Mouse (Mus musculus) frontal cortex, adult 2 months (tissue): ENCODE results near the gene Hc. TPM values are rescaled to one million over a fixed set of nuclear protein-coding genes. Genes with fewer than 3 reads are reported as not detected.

ENCODE experiments used
- DNase-seq, 2 experiments: peaks; one replicate each; pipeline ENCODE4 v3.0.0; 2022; ENCODE audit warnings: low spot score in 1 of 2; ENCODE audit errors: extremely low spot score in 1 of 2
- polyA plus RNA-seq: library from polyadenylated mRNA; depleted of rRNA; stranded (reverse); fragments of >200 nt; gene quantifications from 2 replicates; pipeline ENCODE4 v1.2.3, GENCODE M21; 2012; rRNA removed

The Hc gene
- polyA plus RNA-seq, 1 experiment: 0.48 TPM

DNA sequence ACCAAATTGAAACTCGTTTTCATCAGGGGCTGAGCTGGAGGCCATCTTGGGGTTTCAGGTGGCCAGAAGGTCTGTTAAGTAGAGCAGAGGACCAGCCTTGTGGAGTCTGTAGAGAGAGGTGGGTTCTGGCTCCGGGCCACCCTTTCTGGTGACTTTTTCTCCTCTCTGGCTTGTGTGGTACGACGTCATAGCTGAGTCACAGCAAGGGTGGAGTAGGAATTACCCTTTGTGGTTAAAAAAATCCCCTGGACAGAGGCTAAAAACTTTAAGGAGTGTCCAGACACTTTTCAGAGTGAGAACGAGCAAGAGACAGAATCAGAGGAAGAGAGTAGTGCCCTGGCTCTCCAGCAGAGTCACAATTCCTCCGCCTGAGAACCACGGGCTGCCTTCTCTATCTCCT, 103.2 kb downstream of the Hc start:
- DNase-seq: no peak

DNA sequence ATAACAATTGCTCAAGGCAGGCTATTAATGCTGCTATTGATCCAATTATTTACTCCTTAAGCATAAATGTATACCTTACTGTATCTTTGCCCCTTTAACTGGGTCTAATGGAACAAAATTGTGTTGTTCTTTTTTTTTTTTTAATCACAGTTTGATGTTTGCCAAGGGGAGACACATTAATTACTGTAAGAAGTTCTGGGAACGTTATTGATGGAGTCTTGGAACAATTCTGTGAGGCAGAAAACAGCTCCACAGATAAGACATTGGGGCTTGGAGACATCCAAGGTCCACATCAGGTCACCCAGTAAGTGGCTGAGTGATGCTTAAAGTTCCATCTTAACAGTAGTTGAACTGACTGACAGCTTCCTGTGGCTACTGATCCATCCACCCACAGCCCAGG, 103.8 kb downstream of the Hc start:
- DNase-seq: no peak

DNA sequence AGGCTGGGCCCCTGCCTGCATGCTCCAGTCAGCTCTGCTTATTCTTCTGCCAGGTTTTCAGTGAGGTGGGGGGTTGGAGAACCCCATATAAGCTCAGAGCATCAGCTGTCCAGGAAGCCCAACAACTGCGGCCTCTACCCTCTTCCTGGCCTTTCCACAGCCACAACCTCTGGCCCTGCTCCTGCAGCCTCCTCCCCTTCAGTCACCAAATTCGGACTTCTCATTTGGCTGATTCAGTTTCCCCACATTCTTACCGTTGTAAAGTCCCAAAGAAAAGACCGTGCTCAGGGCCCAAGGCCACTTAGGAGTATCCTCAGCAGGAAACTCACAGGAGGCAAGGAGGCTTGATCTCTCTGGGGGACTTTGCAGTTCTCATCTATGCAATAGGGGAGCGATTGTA, 104.3 kb downstream of the Hc start:
- DNase-seq: no peak

DNA sequence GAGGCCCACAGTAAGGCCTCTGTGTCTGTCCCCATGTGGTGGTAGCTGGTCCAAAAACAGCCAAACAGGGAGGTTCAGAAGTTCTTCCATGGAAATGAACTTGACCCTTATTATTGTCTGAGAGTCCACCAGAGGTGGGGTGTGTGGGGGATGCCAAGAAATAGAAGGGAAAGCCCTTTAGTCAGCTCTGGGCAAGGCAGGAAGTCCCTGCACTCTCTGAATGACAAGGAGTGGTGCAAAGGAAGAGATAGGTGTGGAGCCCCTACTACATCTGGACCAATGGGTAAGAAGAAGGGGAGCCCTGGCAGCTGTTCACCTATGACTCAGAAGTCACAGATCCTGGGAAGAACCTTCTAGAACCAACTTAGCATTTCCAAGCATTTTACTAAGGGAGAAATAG, 106.9 kb downstream of the Hc start:
- DNase-seq: no peak

DNA sequence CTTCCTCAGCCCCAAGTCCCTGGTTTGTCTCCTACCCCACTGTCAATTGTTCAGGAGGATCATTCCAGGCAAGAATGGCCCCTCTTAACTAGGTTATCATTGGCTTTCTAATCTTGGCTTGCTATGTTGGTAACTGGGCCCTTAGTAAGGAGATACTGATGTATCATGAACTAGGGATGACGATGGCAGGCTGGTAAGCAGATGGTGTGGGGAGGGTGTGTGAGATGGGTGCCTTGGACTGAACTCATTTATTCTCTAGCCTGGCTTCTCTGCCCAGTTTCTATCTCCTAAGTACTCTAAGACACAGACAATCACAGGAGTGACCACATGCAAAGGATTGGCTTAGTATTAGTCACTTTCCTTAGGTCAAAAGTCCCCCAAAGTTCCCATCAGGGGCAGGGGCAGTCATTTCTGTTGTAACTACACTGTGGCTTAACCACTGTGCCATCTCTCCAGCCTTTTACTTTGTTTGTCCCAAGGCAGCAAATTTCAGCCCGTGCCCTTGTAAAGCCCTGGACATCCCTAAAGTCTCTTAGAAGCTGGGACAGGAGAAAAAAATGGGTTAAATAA, 107.6 kb downstream of the Hc start:
- no peak for DNase-seq

DNA sequence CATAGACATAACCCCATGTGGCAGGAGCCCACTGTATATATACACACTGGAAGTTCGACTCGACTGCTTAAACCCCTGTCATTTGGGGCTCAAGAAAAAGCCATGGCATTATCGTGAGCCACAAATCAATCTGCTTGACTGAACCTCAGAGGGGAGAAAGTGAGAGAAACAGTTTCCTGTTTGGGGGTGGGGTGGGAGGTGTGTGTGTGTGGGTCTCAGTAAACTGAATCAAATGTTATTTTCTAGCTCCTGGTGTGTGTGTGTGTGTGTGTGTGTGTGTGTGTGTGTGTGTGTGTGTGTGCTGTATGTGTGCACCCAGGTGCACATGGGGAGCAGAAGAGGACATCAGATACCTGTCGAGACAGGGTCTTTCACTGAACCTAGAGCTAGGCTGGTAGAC, 108.2 kb downstream of the Hc start:
- DNase-seq: no peak

DNA sequence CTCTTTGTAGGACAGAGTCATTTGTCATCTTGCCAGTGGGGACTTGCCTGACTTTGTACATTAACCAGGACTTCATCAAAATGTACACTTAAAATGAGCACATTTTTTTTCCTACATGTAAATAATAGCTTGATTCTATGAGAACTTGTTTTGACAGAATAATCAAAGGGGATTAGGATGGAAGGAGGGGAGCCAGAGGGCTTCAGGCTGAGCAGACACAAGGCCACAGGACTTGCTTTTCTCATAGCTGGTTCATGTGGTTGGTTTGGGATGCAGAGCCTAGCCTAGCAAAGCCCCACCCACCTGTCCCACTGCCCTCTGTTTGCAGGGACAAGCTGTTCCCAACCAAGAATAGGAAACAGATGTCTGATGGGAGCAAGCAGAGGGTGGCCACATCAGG, 109.8 kb downstream of the Hc start:
- DNase-seq: no peak

DNA sequence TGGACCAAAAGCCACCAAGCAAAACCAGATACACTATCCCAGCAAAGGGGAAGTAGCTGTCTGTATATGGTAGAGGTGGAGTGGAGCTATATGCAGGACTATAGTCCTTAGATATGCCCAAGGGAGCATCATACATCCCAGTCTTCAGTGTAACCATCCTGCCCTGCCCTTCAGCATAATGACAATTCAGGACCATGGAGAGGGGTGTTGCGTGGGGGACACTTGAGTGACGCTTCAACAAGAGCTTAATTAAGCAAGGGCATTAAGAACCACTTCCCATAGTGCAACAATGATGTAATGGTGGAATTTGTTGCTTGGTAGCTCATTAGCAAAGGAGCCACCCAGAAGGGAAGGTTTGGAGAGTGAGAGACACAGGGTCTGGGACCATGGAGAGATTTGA, 112.6 kb downstream of the Hc start:
- no peak for DNase-seq

DNA sequence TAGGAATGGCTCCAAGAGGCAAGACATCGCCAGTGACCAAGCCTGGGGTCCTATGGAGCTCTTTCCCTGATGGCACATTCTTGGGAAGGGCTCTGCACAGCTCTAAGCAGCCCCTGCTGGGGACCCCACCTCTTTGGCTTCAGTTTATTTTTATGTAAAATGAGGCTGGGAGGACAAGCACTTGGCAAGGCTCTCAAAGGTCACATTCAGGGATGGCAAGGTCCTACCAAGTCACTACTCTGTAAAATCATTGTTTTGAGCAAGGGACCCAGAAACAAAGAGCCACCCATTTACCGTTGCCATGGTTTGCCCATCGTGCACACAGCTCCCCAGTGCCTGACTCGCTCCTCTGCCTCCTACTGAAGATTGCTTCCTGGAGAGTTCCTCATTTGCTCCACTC, 115.2 kb downstream of the Hc start:
- no peak for DNase-seq

DNA sequence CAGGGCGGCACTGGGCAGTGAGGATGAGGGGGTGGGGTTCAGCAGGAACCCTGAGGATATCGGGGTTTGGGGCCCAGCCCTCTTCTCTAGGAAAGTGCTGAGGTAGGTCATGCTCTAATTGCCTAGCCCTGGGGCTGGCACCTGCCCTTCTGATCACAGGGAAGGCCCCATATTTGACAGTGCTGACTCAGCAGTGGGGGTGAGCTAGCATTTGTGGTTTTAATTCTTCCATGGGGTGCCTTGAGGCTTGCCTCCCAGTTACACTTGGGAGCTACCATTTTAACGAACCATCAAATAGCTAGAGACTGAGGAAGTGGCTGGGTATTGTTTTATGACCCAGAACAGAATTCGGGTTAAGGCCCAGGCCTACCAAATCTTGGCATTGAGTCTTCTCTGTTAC, 115.7 kb downstream of the Hc start:
- no peak for DNase-seq

DNA sequence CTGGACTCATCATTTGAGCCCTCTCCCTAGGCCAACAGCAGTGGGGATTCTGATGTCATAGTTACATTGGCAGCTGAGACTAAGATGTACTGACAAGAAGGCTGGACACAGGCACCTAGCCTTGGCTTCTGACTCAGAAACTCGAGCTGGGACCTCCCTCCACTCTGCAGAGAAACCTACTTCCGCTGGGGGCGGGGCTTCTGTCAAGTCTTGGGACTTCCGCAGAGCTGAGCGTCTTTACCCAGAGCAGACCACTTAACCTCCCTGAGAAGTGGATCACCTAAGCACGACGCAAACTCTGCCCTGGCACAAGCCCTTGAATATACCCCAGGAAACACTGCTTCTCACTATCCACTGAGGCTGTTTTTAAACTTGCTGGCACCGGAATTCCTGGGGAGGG, 116.5 kb downstream of the Hc start:
- DNase-seq: no peak

DNA sequence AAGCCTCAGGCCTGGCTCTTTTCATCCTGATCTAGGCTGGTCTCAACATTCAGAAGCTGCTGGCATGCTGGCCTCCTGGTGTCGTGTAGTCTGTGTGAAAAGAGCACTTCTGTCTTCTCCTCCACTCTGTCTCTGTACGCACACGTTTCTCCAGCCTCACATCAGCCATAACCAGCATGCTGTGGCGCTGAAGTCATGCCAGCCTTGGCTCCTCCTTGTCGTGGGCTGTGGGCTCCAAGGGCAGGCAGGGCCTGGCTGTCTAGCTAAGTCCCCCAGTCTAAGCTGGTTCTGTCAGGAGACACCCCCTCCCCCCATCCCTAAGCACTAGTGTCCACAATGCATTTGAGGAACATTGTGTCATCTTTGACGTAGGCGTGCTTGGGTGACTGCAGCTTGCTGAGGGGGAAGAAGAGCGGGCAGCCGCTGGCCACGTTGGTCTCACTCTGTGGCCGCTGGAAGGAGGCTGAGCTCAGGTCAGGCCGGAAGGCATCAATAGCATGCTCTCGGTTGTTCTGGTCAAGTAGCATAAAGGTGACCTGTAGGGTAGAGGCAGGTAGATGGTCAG, 117.6 kb downstream of the Hc start:
- DNase-seq: no peak

DNA sequence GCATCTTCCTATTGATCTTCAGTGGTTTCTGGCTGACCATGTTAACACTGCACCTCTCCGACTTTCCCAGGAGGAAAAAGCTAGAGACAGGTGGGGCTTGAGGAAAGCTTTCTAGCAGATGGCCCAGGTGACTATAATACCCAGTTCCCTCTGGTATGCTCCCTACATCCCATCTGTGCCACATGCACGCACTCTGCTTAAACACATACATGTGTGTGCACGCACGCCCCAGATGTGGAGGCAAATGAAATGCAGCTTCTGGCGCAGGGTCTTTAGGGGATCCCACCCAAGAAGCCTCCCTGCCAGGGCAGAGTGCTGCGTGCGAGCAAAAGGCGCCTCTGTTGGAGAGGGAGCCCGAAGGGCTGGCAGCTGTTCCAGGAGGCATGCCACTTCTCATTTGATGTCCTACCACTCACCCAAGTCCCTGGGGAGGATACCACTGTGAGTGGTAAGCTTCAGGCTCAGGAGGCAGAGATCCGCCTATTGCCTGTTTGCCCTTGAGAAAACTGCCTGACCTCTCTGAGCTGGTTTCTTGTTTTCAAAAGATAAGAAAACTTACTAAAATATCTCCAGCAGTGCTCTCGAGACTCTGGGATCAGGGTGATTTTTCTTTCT, 120.1 kb downstream of the Hc start:
- DNase-seq: no peak

DNA sequence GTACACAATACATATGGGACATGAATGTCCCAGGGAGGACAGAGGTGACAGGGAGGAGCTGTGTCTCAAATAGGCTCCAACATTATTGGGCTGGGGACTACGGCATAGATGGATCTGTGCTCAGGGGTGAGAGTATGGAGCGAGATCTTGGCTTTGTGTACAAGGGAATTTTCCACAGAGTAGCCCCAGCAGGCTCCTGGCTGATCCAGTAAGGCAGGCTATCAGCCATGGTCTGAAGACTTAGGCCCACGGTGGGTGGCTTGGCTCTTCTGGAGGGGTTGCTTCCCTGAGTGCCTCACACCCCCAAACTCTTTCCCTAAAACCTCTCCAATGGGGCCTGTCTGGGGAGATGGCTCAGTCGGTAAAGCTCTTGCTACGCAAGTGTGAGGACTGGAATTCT, 121.0 kb downstream of the Hc start:
- no peak for DNase-seq

DNA sequence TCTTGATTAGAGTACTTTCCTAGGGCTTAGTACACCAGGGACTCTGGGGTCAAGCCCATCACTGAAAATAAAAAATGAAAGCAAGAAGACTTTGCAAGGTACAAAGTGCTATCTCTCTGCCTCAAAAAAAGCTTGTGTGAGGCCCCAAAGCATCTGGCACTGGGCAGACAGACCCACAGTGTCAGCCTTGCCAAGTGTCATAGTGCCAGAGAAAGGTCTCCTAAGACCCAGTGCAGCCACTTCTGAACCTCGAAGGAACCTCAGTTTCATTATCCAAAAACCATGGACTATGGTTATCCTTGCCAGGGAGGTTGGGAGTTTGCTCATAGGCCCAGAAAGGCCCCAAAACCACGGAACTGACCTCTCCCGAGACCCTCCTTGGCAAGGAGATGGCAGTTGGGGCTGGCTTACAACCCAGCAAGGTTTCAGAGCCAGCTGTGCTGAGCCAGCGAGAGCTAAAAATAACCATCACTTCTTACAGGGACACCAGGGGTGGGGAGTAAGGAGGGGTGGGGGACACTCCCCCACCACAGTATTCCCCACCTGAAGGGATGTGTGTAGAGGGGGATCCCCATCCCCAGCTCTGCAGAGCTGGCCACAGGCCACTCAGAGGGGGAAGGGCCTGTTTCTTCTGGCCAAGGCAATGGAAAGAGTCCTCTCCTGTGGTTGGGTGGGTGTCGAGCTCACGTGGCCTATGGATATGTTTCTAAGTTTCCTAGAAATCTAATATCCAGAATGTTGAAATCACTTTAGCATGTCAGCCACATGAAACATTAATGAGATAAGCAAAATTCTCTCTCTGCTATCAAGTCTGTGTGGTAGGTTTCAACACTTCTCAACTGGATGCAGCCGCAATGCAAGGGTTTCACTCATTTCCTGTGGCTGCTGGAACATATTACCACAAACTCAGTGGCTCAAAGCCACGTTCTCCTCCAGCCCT, 122.7 kb downstream of the Hc start:
- DNase-seq: no peak

DNA sequence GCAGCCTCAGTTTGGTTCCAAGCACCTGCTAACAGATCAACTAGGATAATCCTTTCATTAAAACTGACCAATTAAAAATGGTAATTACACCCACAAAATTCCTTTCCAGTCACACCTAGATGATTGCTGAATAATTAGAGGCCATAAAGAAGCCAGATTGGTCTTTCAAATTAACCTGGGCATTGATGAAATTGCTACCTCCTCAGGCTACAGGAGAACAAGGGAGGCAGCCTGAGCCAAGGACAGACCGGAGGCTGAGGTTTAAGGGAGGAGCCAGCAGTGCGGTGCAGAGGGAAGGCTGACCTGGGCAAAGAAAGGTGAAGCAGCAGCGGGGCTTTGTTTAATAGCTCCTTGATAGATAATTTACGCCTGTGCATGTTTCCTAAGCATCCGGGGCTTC, 123.8 kb downstream of the Hc start:
- no peak for DNase-seq

Other genes with a start within 250 kb of the Hc start
- gene Fbxw2, start 235.1 kb downstream of the Hc start, polyA plus RNA-seq: 76.5 and 80.3 TPM in 2 replicates
- not detected in 2 replicates for gene Gm34653, start 228.4 kb downstream of the Hc start, polyA plus RNA-seq
- 0.55 and 0.58 TPM in 2 replicates for gene Cutal, start 187.0 kb downstream of the Hc start, polyA plus RNA-seq
- gene Psmd5, start 186.5 kb downstream of the Hc start, polyA plus RNA-seq: 35.2 and 44.2 TPM in 2 replicates
- gene Phf19, start 147.4 kb downstream of the Hc start, polyA plus RNA-seq: 1.2 and 1.3 TPM in 2 replicates
- 3.5 and 4.8 TPM in 2 replicates for gene Traf1, start 99.7 kb downstream of the Hc start, polyA plus RNA-seq
- 0.69 and 0.74 TPM in 2 replicates for gene AI182371, start 40.1 kb upstream of the Hc start, polyA plus RNA-seq
- 15.0 and 15.9 TPM in 2 replicates for gene Cntrl, start 48.1 kb upstream of the Hc start, polyA plus RNA-seq
- gene Rab14, start 139.7 kb upstream of the Hc start, polyA plus RNA-seq: 178 and 186 TPM in 2 replicates
- gene Gsn, start 194.9 kb upstream of the Hc start, polyA plus RNA-seq: 99.2 and 99.6 TPM in 2 replicates